Mouse (Mus musculus) olfactory bulb, adult 2 months (tissue): Measurements from ENCODE around the gene Rgl1. TPM values are rescaled to one million over a fixed set of nuclear protein-coding genes. Genes with fewer than 3 reads are reported as not detected.

Source experiments
- H3K27ac ChIP-seq: fragments of 200-500 bp; 2 replicates; pipeline ENCODE4 v1.5.1; 2012; ENCODE audit warnings: low read depth, low read length; ENCODE audit not compliant: insufficient read depth
- H3K4me1 ChIP-seq: fragments of 200-500 bp; 2 replicates; pipeline ENCODE4 v1.6.1; 2012; ENCODE audit warnings: low read length; ENCODE audit not compliant: control insufficient read depth, insufficient read depth
- H3K4me3 ChIP-seq: fragments of 200-500 bp; 2 replicates; pipeline ENCODE4 v1.5.1; 2012; ENCODE audit warnings: mild to moderate bottlenecking, low read depth, low read length, moderate library complexity; ENCODE audit not compliant: insufficient read depth
- CTCF ChIP-seq: fragments of 200-500 bp; IDR thresholded peaks from 2 replicates; pipeline ENCODE4 v1.5.1; 2012; ENCODE audit warnings: low read depth, mild to moderate bottlenecking, low read length, moderate library complexity; ENCODE audit not compliant: insufficient read depth
- POLR2A ChIP-seq: fragments of 200-500 bp; IDR thresholded peaks from 2 replicates; pipeline ENCODE4 v1.6.1; 2012; ENCODE audit warnings: mild to moderate bottlenecking, low read depth, low read length, moderate library complexity; ENCODE audit not compliant: insufficient read depth
- WGBS: fragments of 180-500 bp; shearing (Covaris S2); methylation state at CpG from one replicate; pipeline ENCODE4 v1.1.7; 2018; 5-methylcytosine and 5-hydroxymethylcytosine counted together
- polyA plus RNA-seq: library from polyadenylated mRNA; stranded (reverse); fragments of >200 nt; gene quantifications from 2 replicates; pipeline ENCODE4 v1.2.4, GENCODE M21; 2012; ENCODE audit warnings: low replicate concordance; ENCODE audit not compliant: missing spikeins, insufficient read depth, insufficient read length

Gene Rgl1
- polyA plus RNA-seq, 1 experiment: not detected

DNA sequence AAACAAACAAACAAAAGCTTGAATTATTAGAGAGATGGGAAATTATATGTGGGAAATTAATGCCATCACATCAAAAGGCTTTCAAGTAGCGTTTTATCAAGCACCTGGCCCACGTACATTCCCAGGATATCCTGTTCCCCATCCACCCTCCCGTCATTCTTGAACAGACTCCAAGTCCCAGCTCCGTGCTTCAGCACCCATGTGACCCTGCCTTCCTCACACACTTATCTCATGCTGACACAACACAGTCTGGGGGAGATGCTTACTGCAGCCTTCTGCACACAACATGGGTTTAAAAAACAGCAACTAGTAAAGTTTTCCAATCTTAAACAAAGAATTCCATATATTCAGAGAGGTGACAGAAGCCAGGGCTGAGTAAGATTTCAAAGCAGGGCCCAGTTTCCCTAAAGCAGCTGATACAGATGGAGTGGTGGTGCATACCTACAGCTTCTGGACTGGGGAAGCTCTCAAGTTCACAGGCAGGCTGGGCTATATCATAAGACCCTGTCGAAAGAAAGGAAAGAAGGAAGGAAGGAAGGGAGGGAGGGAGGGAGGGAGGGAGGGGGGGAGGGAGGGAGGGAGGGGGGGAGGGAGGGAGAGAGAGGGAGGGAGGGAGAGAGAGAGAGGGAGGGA lies 38.4 kb downstream of the Rgl1 start:
- TF ChIP-seq CTCF (no peak), POLR2A (no peak)
- no peak overlapping the region for H3K4me3 ChIP-seq

DNA sequence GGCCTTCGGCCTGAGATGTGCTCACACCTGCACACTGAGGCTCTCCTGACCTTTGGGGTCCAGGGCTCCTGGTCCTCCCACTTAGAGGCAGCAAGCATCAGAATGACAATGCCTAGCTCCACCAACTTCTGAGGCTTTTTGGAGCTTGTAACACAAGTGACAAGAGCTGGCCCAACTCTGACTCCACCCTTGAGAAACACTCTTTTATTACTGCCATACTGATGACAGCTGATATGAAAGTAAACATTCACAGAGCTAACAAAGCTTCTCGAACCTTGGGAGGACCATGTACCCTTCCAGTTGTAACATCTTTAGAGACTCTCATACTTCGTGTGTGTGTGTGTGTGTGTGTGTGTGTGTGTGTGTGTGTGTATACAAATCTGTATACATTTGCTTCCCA lies 40.1 kb downstream of the Rgl1 start:
- WGBS: 76% methylated on average over 3 of the region's 3 CpGs
- H3K4me3 ChIP-seq: no peak overlapping the region
- TF ChIP-seq POLR2A (no peak), CTCF (no peak)
- no peaks in the 10 kb centered on the region for H3K4me1 ChIP-seq
- no peak overlapping the region for H3K27ac ChIP-seq

More for the DNA sequence above, 38.4 kb downstream of the Rgl1 start:
- Histone ChIP-seq H3K4me1 (no peaks in the 10 kb centered on the region), H3K27ac (no peak overlapping the region)
- WGBS: 54% methylated on average over 4 of the region's 5 CpGs

DNA sequence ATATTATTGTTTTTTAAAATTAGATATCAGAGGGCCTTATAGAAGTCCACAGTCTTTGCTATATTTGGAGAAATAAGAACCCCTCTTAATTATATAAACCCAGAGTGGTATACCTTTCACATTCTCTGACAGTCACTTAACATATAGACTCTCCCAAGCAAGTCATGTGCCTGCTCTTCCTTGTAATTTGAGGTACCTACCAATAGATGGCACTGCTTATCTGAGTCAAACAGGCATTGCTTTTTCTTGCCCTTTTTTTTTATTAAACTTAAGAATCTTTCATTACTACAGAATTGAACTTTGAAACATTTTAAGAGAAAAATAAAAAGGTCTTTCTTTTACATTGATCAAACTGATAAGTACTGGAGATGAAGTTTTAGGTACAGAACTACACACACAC lies 41.9 kb downstream of the Rgl1 start:
- Histone ChIP-seq H3K4me3 (no peak overlapping the region), H3K4me1 (no peaks in the 10 kb centered on the region), H3K27ac (no peak overlapping the region)
- TF ChIP-seq CTCF (no peak), POLR2A (no peak)

DNA sequence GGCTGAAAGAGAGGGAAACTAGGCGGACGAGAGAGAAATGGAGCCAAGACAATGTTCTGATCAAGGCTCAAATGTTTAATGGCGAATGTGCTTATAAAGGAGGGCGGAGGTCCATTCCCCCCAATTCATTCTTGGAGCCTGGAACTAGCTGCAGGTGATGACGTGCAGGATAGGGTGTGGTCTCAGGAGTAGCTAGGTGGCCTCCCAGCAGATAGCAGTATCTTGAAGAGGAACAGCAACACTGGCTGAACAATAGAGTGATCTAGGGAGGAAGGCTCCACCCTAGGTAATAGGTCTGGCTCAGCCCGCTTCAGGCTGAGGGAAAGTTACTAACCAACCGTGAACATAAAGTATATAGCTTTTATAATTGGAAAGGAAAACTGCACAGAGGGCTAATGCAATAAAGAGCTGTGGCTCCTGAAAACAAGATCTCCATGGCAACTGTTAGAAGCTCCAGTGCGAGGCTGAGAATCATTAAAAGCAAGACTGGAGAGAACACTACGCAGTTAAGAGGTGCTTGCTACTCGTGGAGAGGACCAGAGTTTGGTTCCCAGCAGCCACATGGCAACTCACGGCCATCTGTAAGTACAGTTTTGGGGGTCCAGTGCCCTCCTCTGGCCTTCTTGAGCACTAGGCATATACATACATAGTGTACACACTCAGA lies 44.5 kb downstream of the Rgl1 start:
- Histone ChIP-seq H3K27ac (no peak overlapping the region), H3K4me1 (peaks cover 10% of the 10 kb centered on the region), H3K4me3 (no peak overlapping the region)
- TF ChIP-seq POLR2A (no peak), CTCF (no peak)
- 73% methylated on average over 11 of the region's 11 CpGs for WGBS

DNA sequence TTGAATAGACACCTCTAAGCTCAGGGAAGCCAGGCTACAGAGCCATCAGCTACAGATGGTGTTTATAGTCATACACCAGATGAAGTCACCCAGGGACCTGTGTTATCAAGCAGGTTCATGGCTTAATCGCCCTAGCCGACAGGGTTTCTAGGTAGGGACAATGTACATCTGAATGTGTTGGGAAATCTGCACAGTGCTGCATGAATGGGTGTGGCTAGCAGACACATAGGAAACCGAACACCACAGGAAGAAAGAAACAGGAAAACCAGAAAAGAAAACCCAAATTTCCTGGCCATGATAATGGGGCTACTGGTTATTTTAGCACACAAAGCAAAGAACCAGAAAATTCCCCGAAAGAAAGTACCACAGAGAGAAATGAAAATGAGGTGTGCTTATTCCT lies 45.2 kb downstream of the Rgl1 start:
- TF ChIP-seq POLR2A (no peak), CTCF (no peak)
- no peak overlapping the region for H3K27ac ChIP-seq
- 84% methylated on average over 4 of the region's 4 CpGs for WGBS
- no peak overlapping the region for H3K4me3 ChIP-seq
- H3K4me1 ChIP-seq: peaks cover 10% of the 10 kb centered on the region

DNA sequence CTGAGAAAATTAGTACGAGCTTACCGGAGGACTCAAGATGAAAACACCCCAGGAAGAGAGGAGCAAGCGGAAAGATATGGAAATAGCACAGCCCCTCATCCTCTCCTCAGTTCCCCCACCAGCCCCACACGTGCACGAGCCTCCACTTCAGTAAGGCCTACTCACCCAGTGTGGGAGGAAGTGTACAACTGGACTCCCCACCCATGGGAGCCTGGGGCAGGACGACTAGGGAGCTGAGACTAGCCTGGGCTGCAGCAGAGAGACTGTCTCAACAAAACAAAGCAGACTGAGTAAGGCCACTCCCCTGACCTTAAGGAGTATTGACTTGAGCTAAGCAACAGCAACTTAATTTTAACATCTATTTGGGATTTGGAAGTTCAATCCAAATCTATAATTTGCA lies 48.0 kb downstream of the Rgl1 start:
- peaks cover 10% of the 10 kb centered on the region for H3K4me1 ChIP-seq
- H3K4me3 ChIP-seq: no peak overlapping the region
- WGBS: 43% methylated on average over 6 of the region's 6 CpGs
- no peak for TF ChIP-seq CTCF
- TF ChIP-seq POLR2A: no peak
- H3K27ac ChIP-seq: no peak overlapping the region

DNA sequence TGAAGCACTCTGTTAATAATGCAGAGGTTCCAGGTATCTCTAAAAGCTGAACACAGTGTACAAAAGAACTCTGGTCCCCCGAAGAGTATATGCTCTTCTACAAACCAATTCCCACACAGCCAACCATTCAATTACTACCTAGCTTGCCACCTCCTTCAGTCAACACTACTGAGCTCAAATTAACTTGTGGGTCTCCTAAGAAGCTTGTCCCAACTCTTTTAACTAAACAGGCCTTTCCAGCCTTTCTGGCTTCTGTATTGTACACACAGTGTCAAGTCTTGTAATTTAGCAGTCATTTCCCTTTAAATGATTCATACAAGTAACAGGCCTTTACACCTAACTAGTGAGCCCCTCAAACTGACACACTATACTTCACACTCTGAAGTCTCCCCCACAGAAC lies 48.8 kb downstream of the Rgl1 start:
- no peak for TF ChIP-seq CTCF
- TF ChIP-seq POLR2A: no peak
- Histone ChIP-seq H3K4me3 (no peak overlapping the region), H3K27ac (no peak overlapping the region), H3K4me1 (peaks cover 10% of the 10 kb centered on the region)
- 45% methylated on average over 1 of the region's 1 CpGs for WGBS

DNA sequence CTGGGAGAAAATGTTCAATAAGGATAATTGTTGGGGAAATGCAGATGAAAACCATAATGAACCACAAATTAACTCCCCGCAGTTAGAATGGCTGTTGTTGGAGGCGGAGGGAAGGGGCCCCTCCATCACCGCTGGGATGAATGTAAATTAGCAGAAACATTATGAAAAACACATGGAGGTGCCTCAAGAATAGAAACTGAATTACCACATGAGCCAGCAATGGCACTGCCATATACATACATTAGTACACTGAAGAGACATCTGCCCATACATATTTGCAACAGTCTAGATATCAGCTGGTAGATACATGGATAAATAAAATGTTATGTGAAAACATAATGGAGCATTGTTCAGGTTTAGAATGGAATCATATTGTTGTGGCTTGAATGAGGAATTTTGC lies 51.7 kb downstream of the Rgl1 start:
- Histone ChIP-seq H3K4me1 (peaks cover 10% of the 10 kb centered on the region), H3K4me3 (no peak overlapping the region), H3K27ac (no peak overlapping the region)
- WGBS: 59% methylated on average over 3 of the region's 3 CpGs
- TF ChIP-seq POLR2A (no peak), CTCF (no peak)

DNA sequence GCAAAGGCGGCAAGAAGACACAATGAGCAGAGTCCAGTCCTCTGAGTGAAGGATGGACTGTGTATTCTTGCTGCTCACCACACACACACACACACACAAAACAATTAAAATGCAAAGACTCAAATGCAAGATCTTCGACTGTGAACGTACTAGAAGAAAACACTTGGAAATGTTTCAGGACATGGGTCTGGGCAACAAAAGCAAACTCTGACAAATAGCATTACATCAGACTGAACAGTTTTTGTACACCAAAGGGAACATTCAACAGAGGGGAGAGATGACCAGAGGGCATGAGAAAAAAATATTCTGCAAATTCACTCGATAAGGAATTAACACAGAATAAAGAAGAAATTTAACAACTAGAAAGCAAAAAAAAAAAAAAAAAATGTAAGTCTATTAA lies 52.2 kb downstream of the Rgl1 start:
- TF ChIP-seq CTCF: no peak
- TF ChIP-seq POLR2A: no peak
- Histone ChIP-seq H3K4me3 (no peak overlapping the region), H3K27ac (no peak overlapping the region), H3K4me1 (peaks cover 8% of the 10 kb centered on the region)
- 49% methylated on average over 4 of the region's 4 CpGs for WGBS

DNA sequence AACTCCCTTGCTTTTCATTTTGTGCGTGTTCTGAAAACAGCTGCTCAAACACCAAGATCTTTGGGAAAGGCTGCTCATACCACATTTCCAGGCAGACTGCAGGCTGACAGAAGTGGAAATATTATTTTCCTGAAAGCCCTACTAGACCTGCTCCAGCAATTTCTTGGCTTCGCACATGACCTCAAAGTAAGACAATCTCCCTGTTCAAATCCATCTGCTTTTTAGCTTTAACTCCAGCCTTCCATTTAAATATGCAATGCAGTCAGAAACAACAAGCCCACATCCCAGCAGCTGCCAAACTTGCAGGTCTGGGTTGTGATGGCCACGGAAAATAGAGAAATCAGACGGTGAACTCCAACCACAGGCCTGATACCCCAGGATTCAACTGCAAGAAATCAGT lies 55.1 kb downstream of the Rgl1 start:
- 79% methylated on average over 4 of the region's 4 CpGs for WGBS
- no peak overlapping the region for H3K4me3 ChIP-seq
- TF ChIP-seq CTCF (no peak), POLR2A (no peak)
- H3K27ac ChIP-seq: no peak overlapping the region
- H3K4me1 ChIP-seq: no peaks in the 10 kb centered on the region

DNA sequence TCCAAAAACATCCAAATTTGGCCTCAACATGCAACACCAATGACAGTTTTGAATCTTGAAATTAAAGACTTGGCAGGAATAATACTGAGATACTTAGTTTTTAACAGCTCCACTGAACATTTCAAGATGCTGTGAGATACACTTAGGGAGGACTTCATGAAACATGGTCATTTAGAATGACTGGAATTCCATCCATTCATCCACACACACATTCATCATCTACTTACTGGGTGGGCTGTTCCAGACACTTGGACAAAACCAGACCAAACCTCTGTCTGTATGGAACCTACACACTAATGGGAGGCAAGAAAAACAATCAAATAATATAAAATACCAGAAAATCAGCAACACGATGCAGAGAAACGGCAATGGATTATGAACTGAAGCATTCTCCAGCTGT lies 58.6 kb downstream of the Rgl1 start:
- WGBS: 93% methylated on average over 2 of the region's 2 CpGs
- no peak for TF ChIP-seq POLR2A
- no peak for TF ChIP-seq CTCF
- Histone ChIP-seq H3K27ac (no peak overlapping the region), H3K4me3 (no peak overlapping the region), H3K4me1 (no peaks in the 10 kb centered on the region)
